Mouse (Mus musculus) cerebellum, adult 18-20 months (tissue): ENCODE results near the gene Zic2.

ENCODE experiments used
- DNase-seq, 2 experiments: peaks; one replicate each; pipeline ENCODE4 v3.0.0; 2021

Gene Zic2

DNA sequence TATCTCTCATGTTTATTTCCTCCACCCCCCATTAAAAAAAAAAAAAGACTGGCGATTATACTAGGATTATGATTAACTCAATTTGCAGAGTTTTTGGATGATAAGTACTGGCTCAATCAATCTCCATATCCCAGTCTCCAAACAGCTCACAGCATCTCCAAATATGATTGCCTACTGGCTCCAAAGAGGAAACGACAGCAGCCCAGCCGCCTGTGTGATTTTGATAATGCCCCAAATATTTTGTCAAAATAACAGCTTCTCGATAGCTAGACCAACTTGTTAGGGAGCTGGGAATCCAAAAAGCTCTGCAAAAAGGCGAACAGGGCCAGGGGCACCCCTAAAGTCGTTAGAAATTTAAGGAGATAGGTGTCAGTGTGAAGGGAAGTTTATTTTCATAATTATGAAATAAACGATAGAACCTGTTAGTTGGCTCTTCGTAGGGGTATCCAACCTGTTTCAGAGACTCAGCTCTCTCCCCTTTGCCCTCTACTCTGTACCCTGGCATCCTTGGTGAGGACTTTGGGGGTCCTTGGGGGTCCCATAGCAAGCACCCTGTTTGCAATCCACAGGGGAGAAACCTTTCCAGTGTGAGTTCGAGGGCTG is 2.8 kb downstream of the Zic2 start:
- DNase-seq = no peak

DNA sequence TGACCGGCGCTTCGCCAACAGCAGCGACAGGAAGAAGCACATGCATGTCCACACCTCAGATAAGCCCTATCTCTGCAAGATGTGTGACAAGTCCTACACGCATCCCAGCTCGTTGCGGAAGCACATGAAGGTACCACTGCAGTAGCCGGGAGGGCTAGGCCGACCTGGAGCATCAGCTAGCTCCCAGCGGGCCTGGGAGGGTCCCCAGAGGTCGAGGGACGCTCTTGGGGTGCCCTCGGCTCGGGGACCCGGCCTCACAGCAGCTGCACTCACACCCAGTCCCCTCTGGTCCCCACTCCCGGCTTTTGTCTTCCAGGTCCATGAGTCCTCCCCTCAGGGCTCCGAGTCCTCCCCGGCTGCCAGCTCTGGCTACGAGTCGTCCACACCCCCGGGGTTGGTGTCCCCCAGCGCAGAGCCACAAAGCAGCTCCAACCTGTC is 3.4 kb downstream of the Zic2 start:
- DNase-seq = peak; percentile 47 to 66

DNA sequence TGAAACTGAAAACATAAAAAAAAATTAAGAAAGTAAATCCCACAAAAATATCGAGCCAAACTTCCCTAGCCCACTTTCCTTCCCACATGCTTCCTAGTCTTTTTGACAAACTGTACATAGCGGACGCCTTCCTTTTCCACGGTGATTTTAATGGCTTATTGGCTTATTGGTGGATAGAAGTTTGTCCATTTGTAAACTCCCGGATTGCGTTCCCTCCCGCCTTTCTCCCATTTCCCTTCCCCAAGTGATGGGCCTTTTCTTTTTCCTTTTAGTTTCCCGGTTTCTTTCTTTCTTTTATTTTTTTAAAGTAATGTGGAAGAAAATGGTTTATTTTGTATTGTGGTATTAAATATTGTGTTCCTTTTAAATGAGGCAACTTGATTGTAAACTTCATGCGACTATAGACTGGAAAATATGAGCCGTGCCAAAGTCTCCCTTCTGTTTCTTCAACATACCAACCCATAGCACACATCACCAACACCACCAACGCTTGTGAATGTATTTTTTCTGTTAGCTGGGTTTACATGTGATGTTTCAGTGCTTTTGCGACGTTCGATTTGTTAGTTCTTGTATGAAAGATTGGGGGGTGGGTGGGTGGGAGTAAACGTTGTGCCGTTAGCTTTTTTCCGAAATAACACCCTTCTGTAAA is 4.3 kb downstream of the Zic2 start:
- DNase-seq = peak in 1 of 2 experiments; percentile 22

DNA sequence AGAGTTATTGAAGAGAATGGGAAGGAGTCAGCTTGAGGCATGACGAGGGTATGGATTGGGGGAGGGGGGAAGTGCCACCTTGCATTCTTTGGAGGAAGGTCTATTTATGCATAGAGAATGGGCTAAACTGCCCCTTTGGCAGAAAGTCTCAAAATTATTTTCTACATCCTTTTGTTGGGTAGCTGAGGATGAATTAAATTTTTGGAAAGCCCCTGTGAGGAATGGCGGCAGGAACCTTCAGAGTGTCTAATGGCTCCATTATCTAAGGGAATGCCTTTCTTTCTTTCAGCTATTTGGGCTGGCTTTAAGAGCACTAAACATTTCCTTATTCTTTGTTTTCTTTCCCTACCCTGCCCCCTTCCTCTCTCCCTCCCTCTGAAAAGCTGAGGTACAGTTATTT is 5.1 kb downstream of the Zic2 start:
- DNase-seq = peak in 1 of 2 experiments; percentile 38

DNA sequence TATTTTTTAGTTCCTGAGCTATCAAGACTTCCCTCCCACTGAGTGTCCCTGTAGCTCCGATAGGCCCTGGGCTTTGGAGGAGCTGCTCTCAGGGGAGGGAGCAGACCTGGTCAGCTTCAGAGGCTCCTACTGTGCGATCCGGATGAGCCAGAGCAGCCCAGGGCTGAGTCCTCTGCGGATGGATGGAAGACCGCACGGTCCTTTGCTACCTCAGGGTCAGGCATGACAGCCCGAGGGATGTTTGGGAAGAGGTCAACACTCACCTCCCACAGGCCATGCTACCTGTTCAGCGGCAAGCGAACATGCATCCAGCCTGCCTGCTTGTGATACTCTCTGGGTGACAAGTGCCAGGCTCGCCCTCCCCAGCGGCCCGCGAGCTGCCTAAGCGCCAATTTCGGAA is 5.9 kb downstream of the Zic2 start:
- DNase-seq = peak; percentile 62 to 73

DNA sequence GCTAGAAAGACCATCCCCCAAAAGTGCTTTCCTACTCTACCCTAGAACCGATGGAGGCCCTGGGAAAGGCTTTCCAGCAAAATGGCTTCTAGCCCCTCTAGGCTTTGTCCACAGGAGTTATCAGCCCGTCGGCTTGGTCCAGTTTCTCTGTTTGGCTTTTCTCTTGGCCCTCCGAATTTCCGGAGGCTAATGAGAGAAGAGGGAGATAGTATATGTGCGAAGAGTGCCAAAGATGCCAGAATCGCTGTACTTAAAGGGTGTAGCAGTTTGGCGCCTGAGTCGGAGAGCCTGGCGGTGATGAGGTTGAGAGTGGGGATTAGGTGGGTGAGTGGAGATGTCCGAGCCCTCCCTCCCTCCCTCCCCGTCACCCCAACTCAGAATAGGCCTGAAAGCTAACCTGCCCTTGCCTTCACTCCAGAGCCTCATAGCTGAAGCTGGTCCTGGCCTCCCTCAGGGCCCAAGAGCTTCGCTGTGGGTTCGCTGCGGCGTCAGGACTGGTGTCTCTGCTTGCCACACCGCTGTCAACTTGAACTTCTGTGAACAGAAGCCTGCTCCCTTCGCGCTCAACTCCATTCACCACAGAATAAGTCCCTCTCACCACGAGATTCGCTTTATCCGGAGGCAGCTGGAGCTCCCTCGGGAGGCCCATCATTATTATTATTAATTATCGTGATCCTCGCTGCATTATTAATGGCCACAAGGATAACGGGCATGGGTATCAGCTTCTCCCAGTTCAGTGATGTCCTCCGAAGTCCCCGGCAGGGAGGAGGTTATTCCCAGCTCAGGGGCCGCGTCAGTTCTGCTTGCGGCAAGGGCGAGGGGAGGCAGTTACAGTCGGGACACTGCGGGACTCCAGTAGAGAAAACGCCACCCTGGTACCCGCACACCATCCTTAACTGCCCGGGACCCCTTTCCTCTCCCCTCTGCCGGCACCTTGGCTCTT is 7.1 kb downstream of the Zic2 start:
- peak; percentile 45 to 67 for DNase-seq

DNA sequence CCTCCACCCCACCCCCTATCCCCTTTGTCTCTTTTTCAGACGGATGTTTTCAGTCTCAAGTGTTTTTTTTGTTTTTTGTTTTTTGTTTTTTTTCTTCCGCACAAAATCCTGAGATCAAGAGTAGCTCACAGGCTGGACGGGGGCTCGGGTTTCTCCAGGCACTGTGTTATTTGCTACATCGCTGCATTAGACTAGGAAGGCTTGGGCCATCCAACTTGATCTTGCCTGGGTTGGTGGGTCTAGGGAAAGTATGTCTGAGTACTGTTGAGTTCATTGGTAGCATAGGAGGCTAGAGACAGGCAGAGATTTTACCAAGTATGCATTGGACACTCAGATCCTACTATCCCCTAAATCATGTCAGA is 7.8 kb downstream of the Zic2 start:
- DNase-seq = peak in 1 of 2 experiments; percentile 46

DNA sequence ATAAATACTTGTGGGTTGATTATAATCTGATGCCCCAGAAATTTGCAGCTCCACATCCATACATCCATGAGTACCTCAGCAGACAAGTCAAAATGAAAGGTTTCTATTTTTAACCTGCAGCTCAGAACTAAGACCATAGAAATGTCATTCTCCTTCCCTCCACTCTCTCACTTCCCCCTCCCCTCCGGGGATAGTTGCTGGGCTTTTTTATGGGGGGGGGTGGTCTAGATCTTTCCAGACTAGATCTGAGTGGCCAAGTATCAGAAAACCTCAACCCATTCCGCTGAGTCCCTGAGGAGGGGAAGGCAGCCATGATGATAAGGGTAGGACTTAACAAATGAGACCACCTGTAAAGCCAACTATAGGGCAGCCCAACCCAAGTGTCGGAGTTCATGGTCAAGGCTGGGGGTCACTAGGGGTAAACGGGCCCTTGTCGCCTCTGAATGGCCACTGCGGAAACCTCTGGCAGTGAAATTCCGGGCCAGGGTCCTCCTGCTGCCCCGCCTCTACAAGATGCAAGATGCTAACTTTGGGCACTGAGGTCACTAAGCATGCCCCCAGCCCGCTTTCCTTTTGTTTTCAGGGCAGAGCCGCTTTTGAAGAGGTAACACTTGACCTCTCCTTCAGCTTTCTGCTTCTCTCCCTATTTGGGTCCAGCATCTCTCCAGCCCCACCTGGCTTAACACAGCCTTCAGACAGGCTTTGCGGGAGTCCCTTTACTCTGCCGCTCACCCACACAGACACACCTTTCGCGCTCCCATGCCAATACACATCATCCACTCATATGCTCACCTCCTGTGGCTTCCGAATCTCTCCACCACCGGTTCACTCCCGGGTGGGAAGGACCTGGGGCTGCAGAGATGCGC is 8.6 kb downstream of the Zic2 start:
- peak; percentile 79 to 80 for DNase-seq

DNA sequence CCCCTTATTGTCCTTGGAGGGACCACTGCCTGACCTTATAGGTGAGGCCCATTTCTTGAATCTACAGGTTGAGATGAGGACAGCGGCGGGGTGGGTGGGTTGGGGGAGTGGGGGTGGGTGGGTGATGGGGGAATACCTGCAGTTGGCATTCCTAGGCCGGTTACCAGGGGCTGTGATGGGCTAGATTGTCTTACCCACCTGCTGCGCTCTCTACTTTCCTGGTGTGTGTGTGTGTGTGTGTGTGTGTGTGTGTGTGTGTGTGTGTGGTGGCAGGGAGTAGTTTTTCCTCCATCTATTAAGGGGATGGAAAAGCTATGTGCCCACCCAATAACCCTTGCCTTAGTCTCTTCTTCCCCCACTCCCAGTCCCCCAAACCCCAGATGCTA is 9.2 kb downstream of the Zic2 start:
- DNase-seq = no peak

DNA sequence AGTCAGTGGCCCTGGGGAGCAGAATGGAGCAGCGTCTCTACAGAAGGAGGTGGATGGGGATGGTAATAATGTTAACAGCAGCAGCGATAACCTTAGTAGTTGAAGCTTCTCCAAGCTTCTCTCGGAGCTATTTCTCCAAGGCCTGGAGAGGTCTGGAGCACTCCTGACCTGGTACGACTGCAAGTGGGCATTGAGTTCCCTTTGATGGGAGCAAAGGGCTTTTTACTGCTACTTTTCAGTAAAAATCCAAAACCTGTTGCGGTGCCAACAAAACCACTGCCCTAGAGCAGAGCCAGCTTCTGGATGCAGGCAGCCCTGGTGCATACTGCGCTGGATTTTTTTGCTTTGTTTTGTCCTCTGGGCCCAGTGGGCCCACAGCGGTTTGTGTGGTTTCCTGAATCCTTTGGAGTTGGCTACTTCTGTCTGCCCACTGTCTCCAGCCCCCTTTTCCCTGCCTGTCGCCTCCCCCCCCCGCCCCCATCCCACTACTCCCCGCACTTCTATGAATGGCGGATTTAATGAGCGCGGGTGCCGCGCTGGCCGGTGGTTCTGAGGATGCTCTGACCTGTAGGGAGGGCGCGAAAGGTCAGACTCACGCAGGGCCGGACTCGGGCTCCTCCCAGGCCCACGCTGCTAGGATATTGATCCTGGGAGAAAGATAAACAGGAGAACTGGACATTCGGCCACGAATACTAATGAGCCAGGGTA is 9.8 kb downstream of the Zic2 start:
- DNase-seq = peak; percentile 66 to 74

DNA sequence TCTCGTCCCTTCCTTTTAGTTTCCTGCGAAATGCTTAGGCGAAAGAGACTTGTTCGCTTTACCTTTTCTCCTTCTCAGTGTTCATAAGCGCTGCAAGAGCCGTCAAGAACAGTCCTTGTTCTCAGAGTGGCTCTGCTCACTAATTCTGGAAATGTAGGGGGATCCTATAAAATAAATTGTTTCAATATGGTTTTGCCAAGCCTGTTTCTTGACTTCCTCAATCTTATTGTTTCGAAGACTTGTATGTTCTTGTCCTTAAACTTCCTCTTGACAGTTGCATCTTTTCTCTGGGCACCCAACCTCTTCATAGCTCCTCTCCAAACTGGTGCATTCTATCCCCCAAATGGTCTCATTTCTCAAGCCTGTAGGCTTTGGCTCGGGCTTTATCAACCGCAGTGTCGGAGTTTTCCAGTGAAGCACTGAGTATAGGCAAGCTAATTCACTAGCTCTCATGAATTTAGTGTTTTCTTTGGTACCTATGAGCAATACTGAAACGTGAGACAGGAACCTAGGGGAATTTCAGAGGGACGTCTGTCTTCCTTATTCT is 10.5 kb downstream of the Zic2 start:
- peak in 1 of 2 experiments; percentile 57 for DNase-seq

DNA sequence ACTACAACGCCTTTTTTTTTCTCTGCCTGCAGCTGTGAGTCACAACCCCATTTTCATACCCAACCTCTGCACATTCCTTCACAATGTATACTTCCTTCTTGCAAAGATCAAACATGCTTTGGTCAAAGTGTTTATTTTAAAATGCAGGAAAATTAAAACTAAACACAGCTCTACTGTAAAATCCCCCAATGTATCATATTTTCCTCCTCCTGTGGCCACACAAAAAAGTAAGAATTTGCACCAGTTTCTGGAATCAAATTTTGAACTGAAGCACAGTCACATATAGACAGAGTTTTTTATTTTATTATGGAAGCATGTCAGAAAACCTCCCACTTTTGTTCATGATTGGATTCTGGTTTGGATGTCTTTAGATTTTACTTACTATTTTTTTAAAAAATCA is 11.4 kb downstream of the Zic2 start:
- no peak for DNase-seq

DNA sequence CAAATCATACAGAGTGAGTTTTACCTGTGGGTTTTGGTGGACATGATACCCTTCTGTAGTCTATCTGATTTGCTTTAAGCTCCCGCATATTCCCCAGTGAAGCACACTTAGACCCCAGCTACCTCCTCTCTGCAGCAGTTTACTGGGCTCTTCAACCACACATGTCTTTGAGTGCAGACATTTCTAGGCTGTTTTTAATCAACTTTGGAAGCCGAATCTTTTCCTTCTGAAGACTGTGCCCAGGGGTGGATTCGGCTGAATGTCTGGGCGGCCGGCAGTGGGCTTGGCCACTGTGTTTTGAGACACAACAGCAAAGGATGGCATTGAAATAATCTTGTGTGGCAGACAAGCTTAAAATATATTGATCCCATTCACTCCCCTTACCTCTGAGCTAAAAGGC is 12.1 kb downstream of the Zic2 start:
- peak in 1 of 2 experiments; percentile 60 for DNase-seq

DNA sequence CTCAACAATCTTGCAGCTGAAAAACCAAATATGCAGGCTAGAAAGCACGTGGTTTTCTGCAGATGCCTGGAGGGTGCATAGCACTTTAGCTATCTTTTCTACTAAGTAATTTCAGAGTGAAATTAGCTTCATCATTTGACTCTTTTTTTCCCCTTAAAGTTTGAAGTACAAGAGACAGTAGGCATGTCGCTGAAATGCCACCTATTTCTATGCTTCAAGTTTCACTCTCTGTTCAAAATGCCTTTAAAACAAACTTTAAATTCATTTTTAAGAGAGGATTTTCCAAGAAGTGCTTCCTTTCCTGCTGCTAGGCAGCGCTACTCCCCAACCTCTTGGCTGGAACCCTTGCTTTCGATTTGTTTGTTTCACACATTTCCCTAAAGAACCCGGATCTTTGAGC is 13.8 kb downstream of the Zic2 start:
- peak in 1 of 2 experiments; percentile 48 for DNase-seq

DNA sequence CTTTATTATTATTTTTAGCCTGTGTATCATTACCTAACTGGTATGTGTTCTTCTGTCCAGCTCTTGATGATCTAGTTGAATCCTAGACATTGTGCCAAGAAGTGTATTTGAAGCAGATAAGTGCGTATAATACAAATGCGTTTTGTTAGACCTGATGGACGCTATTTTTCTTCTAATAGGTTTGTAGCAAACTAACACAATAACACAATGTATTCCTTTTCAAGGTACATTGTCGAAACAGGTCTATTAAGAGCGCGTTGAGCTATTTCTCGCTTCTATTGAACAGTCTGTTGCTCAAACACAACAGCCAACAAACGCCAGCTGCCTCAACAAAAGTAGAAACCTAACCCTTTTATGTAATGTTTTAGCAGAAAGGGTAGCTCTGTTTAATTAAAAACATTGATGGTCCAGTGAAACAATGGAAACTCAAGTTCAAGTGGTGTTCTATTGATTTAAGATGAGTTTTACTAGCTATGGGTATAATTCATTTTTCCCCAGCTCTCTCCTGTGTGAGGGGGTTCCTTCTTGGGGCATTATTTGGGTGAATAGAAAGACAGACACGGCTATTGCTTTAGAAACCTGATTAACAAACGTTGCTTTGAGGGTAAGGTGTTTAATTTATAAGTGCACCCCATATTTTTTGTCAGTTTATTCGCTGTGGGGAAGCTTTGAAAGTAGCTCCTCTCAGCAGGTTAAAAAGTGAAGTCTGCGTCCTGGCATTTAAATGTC is 14.6 kb downstream of the Zic2 start:
- peak; percentile 38 to 46 for DNase-seq

DNA sequence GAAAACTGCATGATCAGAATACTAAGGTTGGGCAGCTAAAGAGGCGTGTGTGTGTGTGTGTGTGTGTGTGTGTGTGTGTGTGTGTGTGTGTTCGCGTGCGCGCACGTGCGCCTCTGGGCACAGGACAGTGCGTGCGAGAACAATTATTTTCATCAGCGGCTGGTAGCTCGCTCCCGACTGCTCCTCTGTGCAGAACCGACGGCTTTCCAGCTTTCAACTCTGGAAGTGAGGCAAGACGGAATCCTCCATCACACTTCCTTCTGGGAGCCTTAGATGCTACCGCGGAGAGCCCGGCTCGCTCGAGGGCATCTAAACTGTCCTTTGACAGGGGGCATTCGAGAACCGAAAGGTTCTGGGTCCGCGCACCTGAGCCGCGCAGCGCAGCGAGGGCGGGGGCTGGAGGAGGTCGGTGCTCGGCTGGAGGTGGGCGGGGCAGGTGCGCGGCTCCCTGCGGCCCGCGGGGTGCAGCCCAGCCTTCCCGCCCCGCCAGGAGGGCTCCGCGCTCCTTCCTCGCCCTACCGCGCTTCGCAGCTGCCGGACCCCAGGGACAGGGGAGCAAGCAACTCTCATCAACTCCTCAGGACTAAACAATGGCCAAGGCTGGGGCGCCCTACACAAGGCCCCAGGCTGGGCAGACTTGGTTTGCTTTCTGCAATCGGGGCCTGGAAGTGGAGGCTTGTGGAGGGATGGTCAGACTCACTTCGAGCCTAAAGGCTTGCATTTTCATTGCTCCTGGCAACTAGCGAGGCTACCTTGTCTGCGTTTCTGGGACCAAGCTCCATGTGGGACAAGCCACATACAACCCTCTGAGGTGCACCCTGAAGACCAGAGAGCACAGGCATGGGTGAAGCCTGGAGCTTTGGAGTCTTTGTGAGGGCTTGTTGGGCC is 15.4 kb downstream of the Zic2 start, which contains the start of gene Gm10837:
Gene Gm10837 (plus strand): TSS at position 146 of the 888 bp plus-strand sequence.
- peak; percentile 74 to 82 for DNase-seq

DNA sequence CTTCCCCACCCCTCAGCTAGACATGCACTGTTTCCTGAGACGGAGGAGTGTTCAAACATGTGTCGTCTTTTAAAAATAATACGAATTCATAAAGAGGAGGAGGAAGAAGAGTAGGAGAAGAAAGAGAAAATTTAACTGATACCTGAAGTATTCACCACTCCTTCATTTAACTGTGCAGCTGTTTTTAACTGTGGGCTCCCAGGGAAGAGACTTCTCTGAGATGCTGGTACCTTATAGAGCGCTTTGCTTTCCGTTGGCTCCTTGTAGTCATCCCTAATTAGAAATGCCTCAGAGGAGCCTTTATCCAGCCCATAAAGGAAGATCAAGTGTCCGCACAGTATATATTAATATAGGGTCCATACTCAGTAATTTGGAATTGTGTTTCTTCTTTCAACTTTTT is 16.3 kb downstream of the Zic2 start:
- peak in 1 of 2 experiments; percentile 10 for DNase-seq

DNA sequence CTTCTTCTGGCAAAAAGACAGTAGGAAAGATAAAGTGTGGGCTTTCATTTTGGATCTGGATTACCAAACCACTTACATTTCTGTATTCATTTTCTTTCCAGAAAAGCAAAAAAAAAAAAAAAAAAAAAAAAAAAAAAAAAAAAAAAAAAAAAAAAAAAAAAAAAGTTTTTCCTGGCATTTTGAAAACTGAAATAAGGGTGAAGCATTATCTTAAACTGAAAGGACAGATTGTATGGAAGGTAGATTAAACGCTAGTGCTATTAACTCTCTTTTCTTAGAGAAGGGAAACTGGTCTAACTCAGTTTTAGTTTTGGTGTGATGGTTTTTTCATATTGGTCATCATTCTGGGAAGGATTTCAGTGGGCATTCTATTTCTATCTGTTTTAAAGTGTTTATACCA is 16.8 kb downstream of the Zic2 start:
- no peak for DNase-seq

DNA sequence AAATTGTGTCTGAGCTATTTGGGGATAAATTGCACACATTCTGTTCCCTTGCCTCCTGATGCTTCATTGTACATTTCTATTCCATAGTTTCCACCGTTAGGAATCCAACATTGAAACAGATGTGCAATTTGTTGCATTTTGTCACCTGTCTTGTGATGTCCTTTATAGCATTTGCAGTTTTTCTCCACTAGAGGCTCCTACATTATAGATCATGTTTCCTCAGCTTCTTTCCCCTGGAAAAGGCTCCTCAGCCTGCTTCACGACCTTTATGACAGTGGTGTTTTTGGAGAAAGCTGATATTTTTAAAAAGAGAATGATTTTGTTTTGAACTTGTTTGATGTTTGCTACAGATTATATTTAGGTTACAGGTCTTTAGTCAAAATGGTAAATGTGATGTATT is 33.8 kb downstream of the Zic2 start:
- no peak for DNase-seq

DNA sequence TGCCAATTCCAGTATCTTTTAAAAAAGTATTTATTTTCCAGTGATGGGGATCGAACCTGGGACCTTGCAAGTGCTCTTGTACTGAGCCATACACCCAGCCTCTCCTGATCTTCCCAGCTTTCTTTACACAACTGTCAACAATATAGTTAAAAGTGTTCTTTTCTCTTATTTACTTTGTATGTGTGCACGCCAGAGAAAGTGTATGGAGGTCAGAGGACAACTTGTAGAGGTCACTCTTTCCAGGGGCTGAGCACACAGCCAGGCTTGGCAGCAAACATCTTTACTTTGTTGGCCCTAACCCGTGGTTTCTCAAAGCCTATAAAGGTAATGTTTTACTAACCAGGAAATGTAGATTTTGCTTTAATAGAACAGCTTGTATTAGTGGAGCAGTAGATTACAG is 36.3 kb downstream of the Zic2 start:
- DNase-seq = no peak
